In the genomic region with DNA sequence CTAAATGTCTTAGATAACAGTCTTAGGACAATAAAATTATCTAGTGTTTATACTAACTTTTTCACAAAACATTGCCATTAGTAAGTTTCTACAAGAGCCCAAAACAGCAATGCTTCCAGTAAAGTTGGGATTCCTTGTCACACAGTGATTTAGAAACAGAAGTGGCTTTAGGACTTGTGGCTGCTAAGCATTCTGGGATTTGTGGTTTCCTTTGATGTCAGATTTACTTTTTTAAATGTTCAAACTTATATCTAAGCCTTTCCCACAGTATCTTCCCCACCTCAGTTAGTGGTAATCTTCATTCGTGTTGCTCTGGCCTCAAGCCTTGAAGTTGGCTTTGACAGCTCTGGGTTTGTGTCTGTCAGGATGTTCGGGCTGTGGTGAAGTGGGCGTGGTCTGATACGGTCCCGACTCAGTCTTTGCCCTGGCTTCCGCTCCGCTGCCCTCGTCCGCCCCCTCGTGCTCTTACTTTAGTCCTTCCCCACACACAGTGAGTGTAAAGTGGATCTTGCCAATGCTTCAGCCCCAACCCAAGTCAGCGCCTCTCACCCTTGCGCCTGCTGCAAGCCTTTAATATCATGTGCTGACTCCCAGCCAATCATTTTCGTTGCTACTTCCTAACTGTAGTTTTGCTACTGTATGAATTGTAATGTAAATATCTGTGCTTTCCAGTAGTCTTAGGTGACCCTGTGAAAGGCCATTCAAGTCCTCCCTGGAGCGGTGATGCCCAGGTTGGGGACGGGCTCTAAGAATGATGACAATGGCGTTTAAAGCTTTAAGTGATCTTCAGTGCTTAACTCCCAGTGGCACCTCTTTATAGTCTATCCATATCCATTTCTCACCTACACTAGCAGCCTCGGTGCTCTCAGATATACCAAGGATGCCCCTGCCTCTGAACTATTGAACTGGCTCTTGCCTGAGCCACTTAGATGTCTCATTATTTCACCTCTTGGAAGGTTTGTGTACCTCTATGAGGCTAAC, we compare ENCODE assay signal across 9 mouse cellular contexts. TPM values are rescaled to one million over a fixed set of nuclear protein-coding genes. Genes with fewer than 3 reads are reported as not detected.
A peak's percentile ranks its signal among the peaks of the same experiment; 100 is the strongest.
DNase-seq lines count a peak whose midpoint lies in the region; ATAC-seq and TF ChIP-seq lines count a peak whose summit lies in the region.
"Had no signal": no experiment of that assay in that cellular context is flagged by ENCODE, and none has a peak within 500 bp of the region (broad histone marks: within the 10 kb centered on the region; RNA-seq: fewer than 3 reads in every experiment).

No protein-coding gene starts in this region.

- 15% methylated on average over 17 of the region's 17 CpGs for WGBS in bone marrow, adult 2 months
- 13% methylated on average over 17 of the region's 17 CpGs for WGBS in forebrain, embryonic 14.5 days

- no peaks in the 10 kb centered on the region for H3K36me3 ChIP-seq in ES-Bruce4 (ENCODE audit: control insufficient read depth, insufficient read depth, low read length, poor library complexity, severe bottlenecking)
- H3K36me3 ChIP-seq in forebrain, embryonic 14.5 days (ENCODE audit: control insufficient read depth, insufficient read depth, low read length), result 0 out of 2 replicates have a peak, but pooled peaks cover 3% of the 10 kb centered on the region

- H3K27ac ChIP-seq in ES-Bruce4 (ENCODE audit: insufficient read depth, low read length), result no peak overlapping the region
- H3K27ac ChIP-seq in bone marrow, adult 2 months (ENCODE audit: control insufficient read depth, insufficient read depth, low read depth, low read length, poor library complexity), result no peak overlapping the region
- no peak overlapping the region for H3K27ac ChIP-seq in forebrain, embryonic 14.5 days (ENCODE audit: low read depth, low read length)
- H3K27ac ChIP-seq in layer of hippocampus, adult 2 months, result no peak overlapping the region

- no peaks in the 10 kb centered on the region for H3K9me3 ChIP-seq in ES-Bruce4 (replicated peaks; ENCODE audit: control insufficient read depth, insufficient read depth, low read length, poor library complexity, severe bottlenecking)
- H3K9me3 ChIP-seq in forebrain, embryonic 14.5 days (replicated peaks; ENCODE audit: control insufficient read depth, low read length), result no peaks in the 10 kb centered on the region

- peak overlapping the region; percentile 29 for H3K4me3 ChIP-seq in ES-Bruce4 (ENCODE audit: low read depth, low read length)
- H3K4me3 ChIP-seq in bone marrow, adult 2 months (replicated peaks; ENCODE audit: control insufficient read depth, low read depth, low read length), result peak overlapping the region; percentile 46
- peak overlapping the region; percentile 39 for H3K4me3 ChIP-seq in forebrain, embryonic 14.5 days (ENCODE audit: low read depth, low read length)
- peak overlapping the region; percentile 62 for H3K4me3 ChIP-seq in layer of hippocampus, adult 2 months

- peak; percentile 32 for TF ChIP-seq CTCF in ES-Bruce4 (IDR thresholded peaks at IDR 0.05; ENCODE audit: low read depth, low read length)
- TF ChIP-seq CTCF in bone marrow, adult 2 months (IDR thresholded peaks at IDR 0.05; ENCODE audit: control insufficient read depth, insufficient read depth, low read length), result peak; percentile 55; the same call in 1 of the 2 replicates
- TF ChIP-seq CTCF in layer of hippocampus, adult 2 months (conservative IDR thresholded peaks at IDR 0.05), result peak; percentile 29

- ATAC-seq in forebrain, embryonic 14.5 days, result peak; percentile 88

- peak; percentile 66 for DNase-seq in forebrain, embryonic 14.5 days (ENCODE audit: low spot score)
- peak; percentile 55 for DNase-seq in heart, postnatal 4 days
- DNase-seq in layer of hippocampus, adult 2 months (ENCODE audit: low spot score in 2 of 2), result no peak
- peak; percentile 82 for DNase-seq in lung, postnatal 36 days
- DNase-seq in right cerebral cortex, adult 18-20 months, result peak; percentile 12
- peak; percentile 9 to 39 for DNase-seq in urinary bladder, postnatal 36 days (ENCODE audit: low spot score in 2 of 2)

- H3K4me1 ChIP-seq in ES-Bruce4 (ENCODE audit: control insufficient read depth, insufficient read depth, low read length), result no peaks in the 10 kb centered on the region
- H3K4me1 ChIP-seq in bone marrow, adult 2 months (ENCODE audit: control insufficient read depth, insufficient read depth, low read length), result no peaks in the 10 kb centered on the region; the same call in 1 of the 2 replicates
- H3K4me1 ChIP-seq in forebrain, embryonic 14.5 days (ENCODE audit: control insufficient read depth, insufficient read depth, low read length), result no peaks in the 10 kb centered on the region

- H3K4me2 ChIP-seq in forebrain, embryonic 14.5 days (ENCODE audit: low read length), result peak overlapping the region; percentile 60

- no peaks in the 10 kb centered on the region for H3K27me3 ChIP-seq in ES-Bruce4 (ENCODE audit: control insufficient read depth, insufficient read depth, low read length, poor library complexity, severe bottlenecking)
- no peaks in the 10 kb centered on the region for H3K27me3 ChIP-seq in forebrain, embryonic 14.5 days (replicated peaks; ENCODE audit: control insufficient read depth, insufficient read depth, low read length)

- H3K9ac ChIP-seq in ES-Bruce4 (ENCODE audit: low read depth, poor library complexity, severe bottlenecking), result no peak overlapping the region
- peak overlapping the region; percentile 42 for H3K9ac ChIP-seq in forebrain, embryonic 14.5 days (ENCODE audit: low read length)

- TF ChIP-seq EP300 in ES-Bruce4 (IDR thresholded peaks at IDR 0.05; ENCODE audit: insufficient read depth, low read depth, low read length), result no peak

- TF ChIP-seq POLR2A in ES-Bruce4 (IDR thresholded peaks at IDR 0.05; ENCODE audit: insufficient read depth, low read length), result no peak
- TF ChIP-seq POLR2A in bone marrow, adult 2 months (IDR thresholded peaks at IDR 0.05; ENCODE audit: borderline replicate concordance, control insufficient read depth, low read depth, low read length), result no peak

RNA-seq across cellular contexts. Expression of a gene that starts 18.4 kb away (rescaled TPM):
- polyA plus RNA-seq in ES-Bruce4 (2011; ENCODE audit: insufficient read depth, insufficient read length, low read depth, missing spikeins), result not detected in 2 replicates
- polyA plus RNA-seq in bone marrow, adult 2 months (2011; ENCODE audit: insufficient read depth, insufficient read length, low replicate concordance, missing spikeins), result not detected in 2 replicates
- polyA plus RNA-seq in forebrain, embryonic 14.5 days (2014; fragmentation: Nextera tagmentation; extraction: Ambion mirVana), result 1.8 and 2.1 TPM in 2 replicates
- 1 to 10 TPM; 1.4 to 1.8 TPM for total RNA-seq in heart, postnatal 4 days (2021)
- 1 to 10 TPM in 1 of 2 experiments, not detected in 1; 1.5 TPM for total RNA-seq in layer of hippocampus, adult 2 months (2021)
- total RNA-seq: gastrocnemius, postnatal 36 days had no signal

Comparison
In these comparisons a context has a peak if more than half of its experiments do, and no peak if none do; other contexts are left out.
1. DNase-seq: peak in forebrain, embryonic 14.5 days (single experiment), heart, postnatal 4 days (single experiment), lung, postnatal 36 days (single experiment), right cerebral cortex, adult 18-20 months (single experiment) and urinary bladder, postnatal 36 days (2 of 2); none in layer of hippocampus, adult 2 months (0 of 2).
2. Peak in every context shown above with its lines, with median percentiles within 50 percentile points of each other: H3K4me3 ChIP-seq and CTCF ChIP-seq.